ENCODE assay signal across 32 mouse cellular contexts in the genomic region with DNA sequence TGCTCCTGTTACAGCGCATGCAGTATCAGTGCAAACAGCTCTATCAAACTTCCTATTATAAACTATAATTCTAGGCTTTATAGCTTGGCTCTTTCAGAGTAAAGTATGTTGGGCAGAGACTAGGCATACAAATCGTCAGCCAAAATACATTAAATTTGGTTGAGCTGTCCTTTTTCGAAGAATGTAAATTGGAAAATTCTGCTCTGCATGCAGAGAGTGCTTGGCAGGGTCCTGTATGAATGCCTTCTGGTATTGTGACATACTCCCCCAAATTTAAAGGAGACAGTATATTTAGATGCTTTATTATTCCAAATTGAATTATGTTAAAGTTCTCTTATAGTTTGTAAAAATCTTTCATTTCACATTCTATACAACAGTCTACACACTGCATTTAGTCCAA.
"Had no signal": no experiment of that assay in that cellular context is flagged by ENCODE, and none has a peak within 500 bp of the region (broad histone marks: within the 10 kb centered on the region; RNA-seq: fewer than 3 reads in every experiment).

No protein-coding gene starts in this region.

- H3K27ac ChIP-seq: heart, embryonic 15.5 days; hindbrain, embryonic 10.5 days; hindbrain, embryonic 12.5 days; hindbrain, embryonic 13.5 days; hindbrain, embryonic 14.5 days; hindbrain, embryonic 15.5 days; hindbrain, postnatal 0 days; intestine, embryonic 15.5 days; kidney, embryonic 15.5 days; kidney, postnatal 0 days; layer of hippocampus, adult 2 months; left cerebral cortex, adult 2 months had no signal

- H3K4me2 ChIP-seq: heart, embryonic 15.5 days; hindbrain, embryonic 12.5 days; hindbrain, embryonic 13.5 days; hindbrain, embryonic 14.5 days; hindbrain, embryonic 15.5 days; intestine, embryonic 15.5 days; kidney, embryonic 15.5 days had no signal

- H3K4me3 ChIP-seq: heart, embryonic 15.5 days; hindbrain, embryonic 10.5 days; hindbrain, embryonic 12.5 days; hindbrain, embryonic 13.5 days; hindbrain, embryonic 15.5 days; intestine, embryonic 15.5 days; kidney, embryonic 15.5 days; layer of hippocampus, adult 2 months; left cerebral cortex, adult 2 months had no signal

- H3K9ac ChIP-seq: heart, embryonic 15.5 days; hindbrain, embryonic 12.5 days; hindbrain, embryonic 13.5 days; hindbrain, embryonic 14.5 days; hindbrain, embryonic 15.5 days; intestine, embryonic 15.5 days; kidney, embryonic 15.5 days had no signal

- ATAC-seq: hindbrain, embryonic 16.5 days; hindbrain, postnatal 0 days; inflammation-experienced regulatory T-cells, adult 6 months; intestine, embryonic 15.5 days; intestine, embryonic 16.5 days; intestine, postnatal 0 days had no signal

- H3K36me3 ChIP-seq: heart, embryonic 15.5 days; hindbrain, embryonic 10.5 days; hindbrain, embryonic 12.5 days; hindbrain, embryonic 13.5 days; hindbrain, embryonic 15.5 days; intestine, embryonic 15.5 days; kidney, embryonic 15.5 days had no signal

- DNase-seq: heart, postnatal 10 days; heart, postnatal 14 days; heart, postnatal 36 days; heart, postnatal 4 days; kidney, adult 11 months; kidney, adult 18-20 months; kidney, adult 2 months; kidney, adult 8-10 months; kidney, adult 9 months; kidney, postnatal 10 days; kidney, postnatal 14 days; kidney, postnatal 25 days; kidney, postnatal 36 days; kidney, postnatal 4 days; layer of hippocampus, adult 9-11 months; layer of hippocampus, postnatal 36 days had no signal

- H3K9me3 ChIP-seq: heart, embryonic 15.5 days; hindbrain, embryonic 10.5 days; hindbrain, embryonic 12.5 days; hindbrain, embryonic 13.5 days; hindbrain, embryonic 15.5 days; intestine, embryonic 15.5 days; kidney, embryonic 15.5 days had no signal

- H3K27me3 ChIP-seq: heart, embryonic 15.5 days; hindbrain, embryonic 12.5 days; hindbrain, embryonic 13.5 days; hindbrain, embryonic 15.5 days; intestine, embryonic 15.5 days; kidney, embryonic 15.5 days had no signal

- H3K4me1 ChIP-seq: heart, embryonic 15.5 days; hindbrain, embryonic 10.5 days; hindbrain, embryonic 12.5 days; hindbrain, embryonic 13.5 days; hindbrain, embryonic 15.5 days; intestine, embryonic 15.5 days; kidney, embryonic 15.5 days had no signal
